Mouse (Mus musculus): ENCODE data around the gene Nynrin. TPM values are rescaled to one million over a fixed set of nuclear protein-coding genes. Genes with fewer than 3 reads are reported as not detected.

Nynrin gene
- polyA plus RNA-seq, 1 experiment, result 6.2 TPM

DNA sequence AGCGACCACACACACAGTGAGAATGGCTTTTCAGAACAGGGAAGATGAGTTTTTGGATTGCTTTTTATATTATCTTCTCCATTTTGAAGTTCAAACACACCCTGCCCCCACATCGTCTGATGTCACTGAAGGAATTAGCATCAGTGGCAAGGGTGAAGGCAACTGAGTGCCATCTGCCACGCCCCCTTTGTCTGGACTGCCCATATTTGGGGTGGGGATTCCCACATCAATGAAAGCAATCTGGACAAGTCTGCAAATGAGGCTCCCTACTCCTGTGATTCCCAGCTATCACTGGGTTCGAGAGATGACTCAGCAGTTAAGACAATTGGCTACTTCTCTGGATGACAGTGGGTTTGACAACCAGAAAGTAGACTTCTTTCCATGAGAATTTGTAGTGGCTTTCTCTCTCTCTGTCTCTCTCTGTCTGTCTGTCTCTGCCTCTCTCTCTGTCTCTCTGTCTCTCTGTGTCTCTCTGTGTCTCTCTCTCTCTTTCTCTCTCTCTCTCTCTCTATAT lies 12.9 kb upstream of the Nynrin start:
- no peak for DNase-seq (ENCODE audit: low spot score)

DNA sequence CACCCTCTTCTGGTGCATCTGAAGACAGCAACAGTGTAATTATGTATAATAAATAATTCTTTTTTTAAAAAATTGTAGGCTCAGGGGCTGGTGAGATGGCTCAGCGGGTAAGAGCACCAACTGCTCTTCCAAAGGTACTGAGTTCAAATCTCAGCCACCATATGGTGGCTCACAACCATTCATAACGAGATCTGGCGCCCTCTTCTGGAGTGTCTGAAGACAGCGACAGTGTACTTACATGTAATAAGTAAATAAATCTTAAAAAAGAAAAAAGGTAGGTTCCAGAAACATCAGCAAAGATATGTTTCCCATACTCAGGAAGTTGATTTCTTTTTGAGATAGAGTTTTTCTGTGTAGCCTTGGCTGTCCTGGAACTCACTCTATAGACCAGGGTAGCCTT lies 11.0 kb upstream of the Nynrin start:
- no peak for DNase-seq (ENCODE audit: low spot score)

DNA sequence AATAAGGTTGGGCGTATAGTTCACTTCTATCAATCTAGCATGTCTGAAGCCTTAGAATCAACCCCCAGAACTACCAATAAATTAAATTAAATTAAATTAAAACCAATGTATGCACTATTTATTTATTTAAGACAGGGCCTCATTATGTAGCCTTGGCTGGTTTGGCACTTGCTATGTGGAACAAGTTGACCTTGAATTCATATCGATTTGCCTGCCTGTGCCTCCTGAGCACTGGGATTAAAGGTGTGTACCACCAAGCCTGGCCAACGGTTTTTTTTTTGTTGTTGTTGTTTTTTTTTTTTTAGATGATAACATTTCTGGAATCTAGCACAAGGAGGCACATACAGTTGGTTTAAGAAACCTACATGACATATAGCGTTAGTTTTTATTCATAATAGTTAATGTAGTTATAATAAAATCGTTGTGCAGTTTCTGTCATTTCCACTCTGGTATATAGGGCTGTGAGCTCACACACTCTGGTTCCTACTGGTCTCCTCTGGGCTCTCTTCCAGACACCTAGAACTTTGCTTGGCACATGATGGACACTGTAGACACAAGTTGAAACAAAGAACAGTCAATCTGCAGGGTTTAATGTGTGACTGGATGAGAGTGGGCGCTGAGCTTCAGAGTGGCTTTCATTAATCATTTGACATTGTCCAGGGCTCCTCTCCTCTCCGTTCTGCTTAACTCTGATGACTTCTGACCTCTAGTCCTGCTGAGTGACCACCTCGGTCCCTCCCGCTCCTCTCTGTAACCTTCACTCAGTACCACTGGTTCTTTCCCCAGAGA lies 8.1 kb upstream of the Nynrin start:
- no peak for DNase-seq (ENCODE audit: low spot score)

DNA sequence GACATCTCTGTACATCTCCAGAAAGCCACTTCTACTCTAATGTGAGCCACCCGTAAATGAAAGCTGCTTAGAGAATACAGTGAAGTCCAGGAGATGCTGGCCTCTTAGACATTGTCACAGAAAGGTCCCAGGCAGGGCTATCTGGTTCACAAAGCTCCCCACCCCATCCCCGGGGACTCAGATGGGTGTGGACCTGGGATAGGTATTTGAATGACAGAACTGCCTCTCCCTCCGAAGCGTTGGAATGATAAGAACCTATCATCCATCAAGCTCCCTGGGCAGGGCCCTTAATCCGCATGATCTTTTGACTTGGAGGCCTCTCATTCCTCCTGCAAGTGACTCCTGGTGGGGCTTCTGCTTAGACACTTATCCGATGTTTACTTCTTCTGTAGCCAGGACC lies 2.9 kb upstream of the Nynrin start:
- no peak for DNase-seq (ENCODE audit: low spot score)

DNA sequence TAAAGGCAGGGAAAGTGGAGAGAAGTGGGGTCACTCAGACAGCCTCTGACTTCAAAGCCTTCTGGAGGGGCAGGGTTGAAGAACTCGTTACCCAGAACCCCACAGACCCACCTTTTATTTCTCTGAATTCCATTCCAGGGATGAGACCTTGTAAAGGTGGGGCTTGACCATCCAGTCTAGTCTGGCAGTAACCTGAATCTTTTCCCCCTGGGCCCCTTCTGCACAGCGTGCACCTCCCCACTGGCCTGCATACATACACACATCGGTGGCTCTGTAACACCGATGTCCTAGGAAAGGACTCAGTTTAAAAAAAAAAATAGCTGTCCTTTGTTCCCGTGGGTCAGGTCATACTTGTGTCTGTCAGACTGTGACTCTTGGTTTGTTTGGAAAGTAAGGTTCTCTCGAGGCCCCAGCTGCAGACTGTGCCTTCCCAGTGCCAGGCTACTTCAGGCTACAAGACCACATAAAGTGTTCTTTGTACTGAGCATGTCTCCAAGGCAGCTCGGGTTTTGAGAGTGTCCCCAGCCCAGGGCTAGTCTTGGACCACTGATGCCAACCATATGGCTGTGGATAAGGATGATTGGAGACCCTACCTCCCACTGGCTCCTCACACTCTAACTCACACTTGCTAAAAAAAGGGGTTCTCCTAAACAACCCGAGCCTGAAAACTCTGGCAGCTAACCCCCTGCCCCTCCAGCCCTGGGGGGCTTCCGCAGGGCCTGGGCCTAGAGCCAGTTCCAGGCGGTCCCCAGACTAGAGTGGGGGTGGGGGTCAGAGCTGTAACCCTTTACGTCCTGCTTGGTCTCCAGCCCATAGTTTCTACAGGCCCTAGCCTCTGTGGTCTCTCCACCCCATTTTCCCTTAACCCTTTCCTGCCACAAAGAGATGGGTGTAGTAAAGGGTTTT lies 911 bp upstream of the Nynrin start:
- no peak for DNase-seq (ENCODE audit: low spot score)

DNA sequence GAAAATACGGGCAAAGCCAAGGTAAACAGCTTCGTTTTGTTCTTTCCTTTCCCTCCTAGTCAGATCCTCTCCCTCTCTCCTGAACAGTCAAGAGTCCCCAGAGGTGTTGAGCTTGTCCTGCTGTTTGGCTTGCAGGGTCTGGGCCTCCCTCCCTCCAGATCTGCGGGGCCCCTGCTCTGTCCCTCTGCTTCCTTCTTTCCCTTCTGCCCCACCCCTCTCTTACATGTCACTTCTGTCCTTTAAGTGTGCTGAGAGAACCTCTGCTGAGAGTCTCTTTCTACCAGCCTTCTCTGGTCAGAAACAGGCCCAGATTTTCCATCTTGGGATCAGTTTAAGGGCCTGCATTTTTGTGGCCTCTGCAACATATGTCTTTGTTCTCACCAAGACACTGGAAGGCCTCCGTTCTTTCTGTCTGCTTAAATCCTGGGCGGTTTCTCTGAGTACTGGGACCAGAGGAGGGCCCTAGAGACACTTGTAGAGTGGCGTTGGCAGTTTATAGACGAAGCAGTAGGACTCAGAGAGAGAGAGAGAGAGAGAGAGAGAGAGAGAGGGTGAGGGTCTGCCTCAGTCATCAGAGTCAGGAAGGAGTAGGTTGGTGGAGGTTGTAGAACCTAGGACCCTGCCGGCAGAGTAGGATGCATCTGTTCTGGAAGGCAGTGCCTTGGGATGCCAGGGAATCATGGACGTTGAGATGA lies 743 bp downstream of the Nynrin start:
- DNase-seq (ENCODE audit: low spot score), result no peak

DNA sequence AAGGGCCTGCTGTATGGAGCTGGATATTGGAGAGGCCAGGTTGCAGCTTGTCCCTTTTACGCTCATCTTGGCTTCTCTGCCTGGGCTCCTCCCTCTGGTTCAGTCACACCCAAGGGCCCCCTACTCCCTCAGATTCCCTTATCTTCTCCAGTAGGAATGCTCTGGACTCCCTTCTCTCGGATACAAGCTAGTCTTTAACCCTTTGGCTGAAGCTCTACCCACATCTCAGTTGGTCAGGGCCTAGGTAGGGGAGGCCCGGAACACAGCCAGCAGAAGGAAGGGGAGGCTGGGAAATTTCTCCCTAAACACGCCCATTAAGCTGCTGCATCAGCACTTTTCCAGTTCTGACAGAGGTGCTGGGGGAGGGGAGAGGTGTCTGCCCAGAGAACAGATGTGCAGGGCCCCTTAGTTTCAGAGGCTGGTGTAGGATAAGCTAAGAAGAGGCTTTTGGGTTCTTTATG lies 1.3 kb downstream of the Nynrin start:
- no peak for DNase-seq (ENCODE audit: low spot score)

DNA sequence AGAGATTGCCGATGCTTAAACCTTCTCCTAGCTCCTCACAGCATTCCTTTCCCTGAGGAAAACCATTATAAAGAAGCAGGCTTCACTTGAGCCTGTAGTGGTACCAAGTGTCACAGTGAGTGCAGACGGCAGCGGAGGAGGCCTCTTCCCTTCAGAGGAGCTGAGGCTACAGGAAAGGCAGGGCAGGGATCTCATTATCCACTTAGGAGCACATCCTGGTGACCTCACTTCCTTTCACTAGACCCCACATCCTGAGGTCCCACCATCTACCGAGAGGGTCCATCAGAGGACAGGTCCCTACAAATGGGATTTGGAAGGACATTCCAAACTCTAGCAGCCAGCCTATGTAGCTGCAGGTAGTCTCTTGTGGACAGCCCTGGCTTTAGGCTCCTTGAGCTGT lies 3.8 kb downstream of the Nynrin start:
- DNase-seq (ENCODE audit: low spot score), result no peak

DNA sequence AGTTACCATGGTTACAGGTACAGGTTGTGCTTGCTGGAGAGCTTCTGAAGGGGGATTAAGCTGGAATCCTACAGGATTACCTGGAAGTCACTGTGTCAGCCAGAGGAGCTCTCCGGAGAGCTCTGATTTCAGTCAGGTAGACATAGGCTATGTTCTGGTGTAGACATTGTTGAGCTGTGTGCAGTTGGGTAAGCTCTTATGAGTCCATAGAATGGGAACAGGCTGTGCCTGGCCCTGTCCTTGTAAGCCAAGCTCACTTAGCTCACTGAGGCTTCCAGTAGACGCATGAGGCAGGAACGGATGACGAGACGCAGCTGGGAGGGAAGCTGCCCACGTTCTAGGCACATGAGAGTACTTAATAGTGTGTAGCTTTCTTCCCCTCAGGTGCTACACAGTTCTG lies 8.4 kb downstream of the Nynrin start:
- DNase-seq (ENCODE audit: low spot score), result no peak

DNA sequence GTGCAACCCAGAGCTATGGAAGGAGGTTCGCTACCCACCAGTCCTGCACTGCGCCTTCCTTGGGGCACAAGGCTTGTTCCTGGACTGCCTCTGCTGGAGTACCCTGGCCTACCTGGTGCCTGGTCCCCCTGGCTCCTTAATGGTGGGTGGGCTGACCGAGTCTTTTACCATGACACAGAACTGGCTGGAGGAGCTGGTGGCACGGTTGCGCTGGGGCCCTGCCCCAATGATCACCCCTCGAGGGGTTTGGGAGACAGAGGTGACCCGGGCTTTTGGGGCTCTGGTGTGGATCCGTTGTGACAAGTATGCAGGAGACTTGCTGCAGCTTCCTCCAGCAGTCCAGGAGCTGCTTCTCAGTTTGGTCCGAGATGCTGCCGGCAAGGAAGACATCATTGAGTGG lies 9.2 kb downstream of the Nynrin start:
- DNase-seq (ENCODE audit: low spot score), result no peak

DNA sequence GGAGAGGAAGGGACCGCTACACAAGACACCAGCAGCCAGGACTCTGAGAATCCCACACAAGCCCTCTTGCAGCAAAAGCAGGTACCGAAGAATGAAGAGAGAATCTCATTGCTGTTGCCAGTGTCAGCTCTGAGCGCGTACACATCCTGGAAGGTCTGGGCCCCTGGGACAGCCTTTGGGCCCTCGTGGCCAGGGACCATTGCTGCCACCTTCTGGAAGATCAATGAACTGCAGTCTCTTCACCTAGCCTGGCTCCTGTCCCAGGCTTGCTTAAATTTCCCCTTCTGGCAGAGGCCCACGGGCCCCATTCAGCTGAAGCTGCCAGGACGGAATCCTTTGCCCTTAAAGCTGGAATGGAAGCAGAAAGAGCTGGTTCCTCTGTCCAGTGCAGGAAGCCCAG lies 10.0 kb downstream of the Nynrin start:
- DNase-seq (ENCODE audit: low spot score), result peak; percentile 56

DNA sequence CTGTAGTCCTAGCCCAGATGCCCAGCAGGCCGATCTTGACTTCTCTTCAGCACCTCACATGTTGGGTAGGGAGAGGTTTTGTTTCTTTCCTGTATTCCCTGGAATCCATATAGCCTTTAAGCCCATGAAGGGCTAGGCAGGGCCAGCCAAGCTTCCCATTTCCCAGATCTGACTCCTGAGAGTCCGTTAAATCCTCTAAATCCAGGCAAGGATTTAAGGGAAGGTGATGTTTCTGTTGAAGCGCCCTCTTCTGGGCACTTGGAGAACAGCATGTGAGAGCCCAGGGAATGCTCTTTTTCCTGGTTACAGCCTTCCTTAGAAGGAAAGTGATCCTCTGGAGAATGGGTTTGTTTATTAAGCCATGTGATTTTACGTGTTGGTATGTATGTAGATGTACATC lies 13.2 kb downstream of the Nynrin start:
- DNase-seq (ENCODE audit: low spot score), result peak; percentile 30

DNA sequence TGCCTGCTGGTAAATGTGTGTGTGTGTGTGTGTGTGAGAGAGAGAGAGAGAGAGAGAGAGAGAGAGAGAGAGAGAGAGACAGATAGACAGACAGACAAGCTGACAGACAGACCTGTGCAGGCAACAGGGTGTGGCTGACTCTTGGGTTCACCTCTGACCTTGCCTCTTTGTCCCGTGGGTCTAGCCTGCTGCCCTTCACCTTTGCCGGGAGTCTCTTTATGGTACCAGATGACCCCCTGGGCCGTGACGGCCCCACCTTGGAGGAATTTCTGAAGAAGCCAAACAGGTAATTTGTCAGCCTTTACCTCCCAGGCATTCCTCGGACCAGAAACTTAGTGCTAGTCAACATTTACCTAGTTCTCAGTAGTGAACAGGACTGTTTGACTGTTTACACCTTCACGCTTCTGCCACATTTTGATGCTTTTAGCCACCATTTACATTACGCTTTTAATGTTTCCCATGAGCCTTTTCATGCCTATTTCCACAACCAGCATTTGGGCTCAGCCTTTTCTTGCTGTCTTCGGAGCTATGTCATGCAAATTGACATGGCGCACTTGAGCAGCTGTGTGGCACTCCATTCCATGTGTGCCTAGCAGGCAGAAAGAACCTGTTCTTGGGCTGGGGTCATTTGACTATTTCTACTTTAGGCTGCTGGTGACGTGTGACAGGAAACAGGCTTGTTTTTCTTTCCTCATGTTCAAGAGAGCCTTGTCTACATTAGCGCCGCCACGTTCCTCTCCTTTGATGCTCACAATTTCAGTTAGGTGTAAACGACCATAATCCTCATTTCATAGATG lies 14.6 kb downstream of the Nynrin start:
- no peak for DNase-seq (ENCODE audit: low spot score)

DNA sequence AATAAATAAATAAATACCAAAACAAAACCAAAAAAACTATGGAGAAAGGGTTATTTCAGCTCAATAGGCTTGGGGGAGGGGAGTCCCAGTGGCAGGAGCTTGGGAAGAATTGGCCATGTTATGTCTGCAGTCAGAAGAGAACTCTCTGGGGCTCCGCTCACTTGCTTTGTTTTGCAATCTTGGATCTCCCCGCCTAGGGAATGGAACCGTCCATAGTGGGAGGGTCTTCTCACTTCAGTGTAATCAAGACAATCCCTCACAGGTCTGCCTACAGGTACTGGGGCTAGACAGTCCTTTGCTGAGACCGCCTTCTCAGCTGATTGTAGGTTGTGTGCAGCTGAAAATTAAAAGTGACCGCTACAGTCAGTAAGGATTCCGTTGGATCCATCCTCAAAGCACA lies 15.7 kb downstream of the Nynrin start:
- no peak for DNase-seq (ENCODE audit: low spot score)

DNA sequence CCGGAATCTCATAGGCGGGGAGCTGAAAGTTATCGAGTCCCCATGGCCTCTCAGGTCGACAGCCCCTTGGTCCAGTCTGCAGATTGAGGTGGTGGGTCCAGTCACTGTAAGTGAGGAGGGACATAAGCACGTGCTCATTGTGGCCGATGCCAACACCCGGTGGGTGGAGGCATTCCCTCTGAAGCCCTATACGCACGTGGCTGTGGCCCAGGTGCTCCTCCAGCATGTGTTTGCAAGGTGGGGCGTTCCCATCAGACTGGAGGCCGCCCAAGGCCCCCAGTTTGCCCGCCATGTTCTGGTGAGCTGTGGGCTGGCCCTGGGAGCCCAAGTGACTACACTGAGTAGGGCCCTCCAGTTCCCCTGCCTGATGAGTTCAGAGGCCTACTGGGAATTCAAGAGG lies 18.2 kb downstream of the Nynrin start:
- no peak for DNase-seq (ENCODE audit: low spot score)

DNA sequence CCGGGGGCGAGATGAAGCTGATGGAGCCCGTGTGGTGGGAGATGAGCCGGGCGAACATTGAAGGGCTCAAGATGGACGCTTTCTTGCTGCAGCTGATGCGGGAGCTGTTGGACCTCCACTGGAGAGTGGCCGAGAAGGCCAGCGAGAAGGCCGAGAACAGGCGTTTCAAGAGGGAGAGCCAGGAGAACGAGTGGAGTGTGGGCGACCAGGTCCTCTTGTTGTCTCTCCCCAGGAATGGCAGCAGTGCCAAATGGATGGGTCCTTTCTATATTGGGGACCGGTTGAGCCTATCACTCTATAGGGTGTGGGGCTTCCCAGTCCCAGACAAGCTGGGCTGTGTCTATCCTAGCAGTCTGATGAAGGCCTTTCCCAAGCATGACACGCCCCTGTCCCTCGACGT lies 18.7 kb downstream of the Nynrin start:
- DNase-seq (ENCODE audit: low spot score), result no peak

DNA sequence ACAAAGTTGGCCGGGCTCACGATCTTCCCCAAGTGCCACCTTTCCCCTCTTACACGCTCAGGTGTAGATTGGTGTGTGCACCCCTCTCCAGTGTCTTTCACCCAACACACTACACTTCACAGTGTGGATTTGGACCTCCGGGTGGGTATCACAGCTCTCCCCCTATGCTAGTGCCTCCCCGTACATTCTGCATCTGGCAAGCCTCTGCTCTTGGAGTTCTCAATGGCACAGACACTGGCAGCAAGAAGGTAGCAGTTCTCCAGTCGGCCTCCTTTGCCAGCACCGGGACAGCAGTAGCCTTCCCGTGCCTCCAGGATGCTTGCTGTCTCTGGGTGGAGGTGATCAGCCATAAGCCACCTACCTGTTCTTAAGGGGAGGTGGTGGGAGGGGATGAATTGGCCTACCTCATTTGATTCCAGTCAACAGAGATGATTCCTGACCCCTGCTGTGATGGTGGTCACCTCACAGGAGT lies 19.5 kb downstream of the Nynrin start:
- DNase-seq (ENCODE audit: low spot score), result no peak

DNA sequence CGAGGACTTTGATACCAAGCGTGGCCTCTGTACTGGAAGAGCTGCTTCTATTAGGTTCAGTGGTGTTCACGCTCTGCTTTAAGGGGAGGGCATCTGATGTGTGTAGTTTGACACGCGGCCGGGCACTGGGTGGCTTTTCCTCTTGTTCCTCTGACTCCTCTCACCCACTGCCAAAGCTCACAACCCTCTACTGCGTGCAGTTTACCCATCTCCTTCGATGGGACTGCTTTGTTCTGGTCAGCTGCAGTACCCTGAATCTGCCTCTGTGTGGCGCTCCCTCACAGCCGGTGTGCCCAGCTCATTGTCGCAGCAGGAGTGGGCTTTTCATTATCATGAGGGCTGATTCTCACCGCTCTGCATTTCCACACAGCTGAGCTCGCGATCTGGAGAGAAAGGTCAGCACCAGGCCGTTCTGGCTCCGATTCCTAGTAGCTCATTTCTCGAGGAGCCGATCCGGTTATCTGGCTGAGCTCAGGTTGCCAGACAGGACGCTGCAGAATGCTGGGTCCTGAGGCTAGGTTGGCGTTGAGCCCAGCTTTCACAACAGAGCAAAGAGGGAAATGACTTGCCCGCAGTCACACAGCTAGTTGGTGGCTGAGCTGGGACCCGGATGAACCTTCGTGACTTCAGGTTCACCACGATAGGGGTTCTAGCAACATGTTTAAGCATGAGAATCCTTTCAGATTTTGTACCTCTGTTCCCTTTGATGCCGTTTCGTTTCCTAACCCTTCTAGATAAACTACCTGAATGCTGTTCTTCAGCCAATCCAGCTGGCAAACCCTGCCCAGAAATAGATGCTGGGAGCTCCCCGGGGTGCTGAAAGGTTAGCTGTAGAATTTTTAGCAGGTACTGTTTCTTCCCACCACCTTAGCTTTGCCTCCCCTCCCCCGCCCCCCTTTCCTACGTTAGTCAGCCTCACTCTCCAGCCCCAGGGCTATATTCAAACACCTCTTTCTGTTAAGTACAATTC lies 20.2 kb downstream of the Nynrin start:
- peak; percentile 56 for DNase-seq (ENCODE audit: low spot score)

DNA sequence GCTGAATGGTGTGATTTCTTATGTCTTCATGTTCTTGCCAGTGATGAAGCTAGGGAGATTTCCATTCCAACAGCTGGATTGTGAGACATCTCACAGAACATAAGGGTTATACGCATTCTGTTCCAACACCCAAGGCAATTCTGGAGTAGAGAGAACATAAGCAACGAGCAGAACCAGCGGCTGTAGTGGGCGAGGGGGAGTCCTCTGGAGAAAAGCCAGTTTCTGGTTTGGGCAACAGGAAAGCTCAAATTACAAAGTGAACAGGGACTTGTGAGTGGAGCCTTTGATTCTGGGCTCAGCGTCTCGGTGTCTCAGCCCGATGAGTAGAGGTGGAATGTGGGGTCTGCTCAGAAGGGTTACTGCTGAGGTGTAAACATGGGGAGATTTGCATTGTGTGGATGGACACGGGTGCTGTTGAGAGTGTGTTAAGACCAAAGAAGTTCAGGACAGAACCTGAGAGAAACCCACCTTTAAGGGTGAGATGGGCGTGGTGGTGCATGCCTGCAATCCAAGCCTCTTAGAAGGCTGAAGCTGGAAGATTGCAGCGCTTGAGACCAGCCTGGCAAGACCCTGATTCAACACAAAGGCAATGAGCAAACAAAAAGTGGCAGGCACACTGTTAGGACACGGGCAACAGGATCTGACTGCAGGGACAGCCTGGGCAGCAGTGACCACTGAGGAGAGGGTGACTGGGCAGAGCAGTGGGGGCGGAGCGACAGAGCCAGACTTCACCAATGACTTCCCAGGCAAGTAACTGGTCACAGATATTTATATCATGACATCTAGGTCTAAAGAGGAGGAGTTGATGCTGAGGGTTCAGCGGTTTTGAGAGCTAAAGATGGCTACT lies 23.9 kb downstream of the Nynrin start:
- DNase-seq (ENCODE audit: low spot score), result no peak

All from urinary bladder, adult 2 months (tissue).